Mouse (Mus musculus): ENCODE data around the gene Klhl22. TPM values are rescaled to one million over a fixed set of nuclear protein-coding genes. Genes with fewer than 3 reads are reported as not detected.

Klhl22 gene
- polyA plus RNA-seq, 1 experiment from 2014 or later = 7.1 TPM

Other genes with a start within 250 kb of the Klhl22 start
- gene Thap7, start 228.5 kb upstream of the Klhl22 start, polyA plus RNA-seq (2018) = 23.9 to 29.0 TPM (median 28.7 TPM) in 3 replicates
- gene Lrrc74b, start 198.4 kb upstream of the Klhl22 start, polyA plus RNA-seq (2018) = not detected in 3 replicates
- gene P2rx6, start 197.7 kb upstream of the Klhl22 start, polyA plus RNA-seq (2018) = 0.20 to 0.42 TPM (median 0.41 TPM) in 3 replicates
- gene Slc7a4, start 176.4 kb upstream of the Klhl22 start, polyA plus RNA-seq (2018) = 0.69 to 3.7 TPM (median 1.4 TPM) in 3 replicates
- 14.6 to 28.0 TPM (median 20.8 TPM) in 3 replicates for gene Smpd4, start 140.3 kb upstream of the Klhl22 start, polyA plus RNA-seq (2018)
- gene Ccdc74a, start 113.1 kb upstream of the Klhl22 start, polyA plus RNA-seq (2018) = 0.29 to 0.44 TPM in 2 of 3 replicates, not detected in the other
- 71.7 to 97.8 TPM (median 80.8 TPM) in 3 replicates for gene Med15, start 26.7 kb upstream of the Klhl22 start, polyA plus RNA-seq (2018)
- gene Scarf2, start 37.7 kb downstream of the Klhl22 start, polyA plus RNA-seq (2018) = 0.22 to 0.68 TPM (median 0.50 TPM) in 3 replicates
- gene B830017H08Rik, start 73.5 kb downstream of the Klhl22 start, polyA plus RNA-seq (2018) = not detected in 3 replicates
- 0.40 to 0.70 TPM (median 0.54 TPM) in 3 replicates for gene Car15, start 78.7 kb downstream of the Klhl22 start, polyA plus RNA-seq (2018)
- 0.07 TPM in 1 of 3 replicates, not detected in the others for gene Gm20518, start 132.1 kb downstream of the Klhl22 start, polyA plus RNA-seq (2018)
- not detected in 3 replicates for gene Tssk1, start 134.6 kb downstream of the Klhl22 start, polyA plus RNA-seq (2018)
- 13.7 to 28.0 TPM (median 27.2 TPM) in 3 replicates for gene Dgcr2, start 138.9 kb downstream of the Klhl22 start, polyA plus RNA-seq (2018)
- not detected in 3 replicates for gene Tssk2, start 139.0 kb downstream of the Klhl22 start, polyA plus RNA-seq (2018)
- gene Ess2, start 151.7 kb downstream of the Klhl22 start, polyA plus RNA-seq (2018) = 10.8 to 12.0 TPM (median 11.9 TPM) in 3 replicates
- gene Gsc2, start 155.4 kb downstream of the Klhl22 start, polyA plus RNA-seq (2018) = not detected in 3 replicates
- gene Slc25a1, start 168.6 kb downstream of the Klhl22 start, polyA plus RNA-seq (2018) = 61.5 to 82.8 TPM (median 66.1 TPM) in 3 replicates
- gene Vpreb2, start 220.8 kb downstream of the Klhl22 start, polyA plus RNA-seq (2018) = not detected in 3 replicates